Mouse (Mus musculus) thymus, adult 2 months (tissue): ENCODE results near the gene Klri1.

ENCODE experiments used
- CTCF ChIP-seq: fragments of 200-500 bp; IDR thresholded peaks from 2 replicates; pipeline ENCODE4 v1.5.1; 2012; ENCODE audit warnings: mild to moderate bottlenecking, control low read depth, low read length, moderate library complexity, borderline replicate concordance; ENCODE audit not compliant: control insufficient read depth, poor library complexity, insufficient read depth; ENCODE audit errors: extremely low read depth
- POLR2A ChIP-seq: fragments of 200-500 bp; IDR thresholded peaks from 2 replicates; pipeline ENCODE4 v1.6.1; 2012; ENCODE audit warnings: mild to moderate bottlenecking, low read length, control low read depth, moderate library complexity; ENCODE audit not compliant: control insufficient read depth, poor library complexity, insufficient read depth; ENCODE audit errors: extremely low read depth

DNA sequence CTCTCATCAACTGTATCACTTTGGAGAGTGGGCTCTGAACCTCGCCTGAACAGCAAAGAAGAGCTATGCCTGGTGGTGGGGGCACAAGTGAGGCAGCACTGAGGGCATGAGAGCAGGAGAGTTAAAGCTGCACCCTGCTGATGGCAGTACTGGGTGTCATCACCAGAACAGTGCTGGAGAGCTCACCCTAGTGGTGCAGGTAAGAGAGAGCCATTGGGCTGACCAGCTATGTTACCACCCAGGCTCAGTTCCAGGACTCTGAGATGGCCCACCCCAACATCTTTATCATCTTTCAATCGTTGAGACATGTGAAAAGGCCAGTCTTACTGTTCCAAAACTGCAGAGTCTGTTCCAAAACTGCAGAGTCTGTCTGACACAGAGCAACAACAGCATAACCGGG is 29.2 kb upstream of the Klri1 start:
- TF ChIP-seq POLR2A (no peak), CTCF (no peak)
